ENCODE assay signal across 27 mouse cellular contexts in the genomic region with DNA sequence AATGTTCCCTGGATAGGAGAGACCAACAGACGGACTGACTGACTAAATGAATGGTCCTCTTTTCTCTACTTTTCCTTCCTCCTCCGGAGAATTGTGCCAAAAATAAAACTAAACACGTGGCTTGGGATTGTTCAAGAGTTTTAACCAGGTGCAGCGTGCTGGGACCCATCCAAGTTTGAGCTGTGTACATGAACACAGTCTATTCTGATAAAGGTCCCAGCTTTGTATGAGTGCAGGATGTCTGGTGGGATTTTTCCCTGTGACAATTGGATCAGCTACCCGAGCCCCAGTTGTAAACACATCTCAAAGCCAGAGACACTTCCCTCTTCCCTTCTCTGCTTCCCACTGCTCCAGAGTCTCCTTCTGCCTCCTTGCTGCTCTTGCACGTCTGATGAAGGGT. TPM values are rescaled to one million over a fixed set of nuclear protein-coding genes. Genes with fewer than 3 reads are reported as not detected.
DNase-seq lines count a peak whose midpoint lies in the region; ATAC-seq and TF ChIP-seq lines count a peak whose summit lies in the region.
"Had no signal": no experiment of that assay in that cellular context is flagged by ENCODE, and none has a peak within 500 bp of the region (broad histone marks: within the 10 kb centered on the region; RNA-seq: fewer than 3 reads in every experiment).

No protein-coding gene starts in this region.

- TF ChIP-seq EP300 in liver, postnatal 0 days (IDR thresholded peaks at IDR 0.05; ENCODE audit: low read depth): no peak

- H3K9me3 ChIP-seq in heart, embryonic 16.5 days (replicated peaks; ENCODE audit: control insufficient read depth, low read length): no peaks in the 10 kb centered on the region
- H3K9me3 ChIP-seq in heart, embryonic 10.5 days: no peaks in the 10 kb centered on the region
- no peaks in the 10 kb centered on the region for H3K9me3 ChIP-seq in kidney, embryonic 14.5 days (ENCODE audit: control insufficient read depth, low read length)
- H3K9me3 ChIP-seq in liver, postnatal 0 days (ENCODE audit: low read length): no peaks in the 10 kb centered on the region
- H3K9me3 ChIP-seq: forebrain, embryonic 10.5 days; G1E; hindbrain, embryonic 10.5 days; intestine, embryonic 15.5 days; limb, embryonic 15.5 days; midbrain, embryonic 10.5 days; neural tube, embryonic 13.5 days had no signal

- H3K36me3 ChIP-seq in heart, embryonic 16.5 days (ENCODE audit: control insufficient read depth, insufficient read depth): no peaks in the 10 kb centered on the region
- no peaks in the 10 kb centered on the region for H3K36me3 ChIP-seq in heart, embryonic 10.5 days
- no peaks in the 10 kb centered on the region for H3K36me3 ChIP-seq in kidney, embryonic 14.5 days (ENCODE audit: control insufficient read depth, insufficient read depth, low read length)
- H3K36me3 ChIP-seq in liver, postnatal 0 days (replicated peaks; ENCODE audit: insufficient read depth, low read length): no peaks in the 10 kb centered on the region
- H3K36me3 ChIP-seq: forebrain, embryonic 10.5 days; G1E; hindbrain, embryonic 10.5 days; intestine, embryonic 15.5 days; limb, embryonic 15.5 days; midbrain, embryonic 10.5 days; neural tube, embryonic 13.5 days had no signal

- 21% methylated on average over 6 of the region's 6 CpGs for WGBS in heart, embryonic 16.5 days
- WGBS in heart, embryonic 10.5 days: 50% methylated on average over 6 of the region's 6 CpGs
- 45% methylated on average over 6 of the region's 6 CpGs for WGBS in kidney, embryonic 14.5 days
- WGBS in liver, postnatal 0 days (ENCODE audit: insufficient replicate concordance): 33% methylated on average over 6 of the region's 6 CpGs

- H3K4me2 ChIP-seq in heart, embryonic 16.5 days (ENCODE audit: low read depth, low read length): peak overlapping the region; percentile 33
- no peak overlapping the region for H3K4me2 ChIP-seq in kidney, embryonic 14.5 days (replicated peaks; ENCODE audit: low read depth, low read length)
- no peak overlapping the region for H3K4me2 ChIP-seq in liver, postnatal 0 days (ENCODE audit: low read depth, low read length)
- H3K4me2 ChIP-seq: intestine, embryonic 15.5 days; limb, embryonic 15.5 days; neural tube, embryonic 13.5 days had no signal

- TF ChIP-seq CTCF in liver, postnatal 0 days (IDR thresholded peaks at IDR 0.05; ENCODE audit: low read depth): no peak

- DNase-seq in heart, embryonic 10.5 days (ENCODE audit: low spot score): no peak
- DNase-seq in kidney, postnatal 4 days: no peak
- DNase-seq in liver, postnatal 0 days: no peak
- no peak for DNase-seq in liver
- DNase-seq in ovary, postnatal 36 days (ENCODE audit: low spot score): no peak
- DNase-seq: adrenal gland, postnatal 36 days; B cell, adult 2 months; cerebellum, adult 9-11 months; gastrocnemius, postnatal 10 days; left cerebral cortex, postnatal 4 days; lung, postnatal 10 days; thymus, postnatal 14 days had no signal

- peaks cover 27% of the 10 kb centered on the region for H3K4me1 ChIP-seq in heart, embryonic 16.5 days (ENCODE audit: control insufficient read depth, insufficient read depth, low read length)
- peaks cover 15% of the 10 kb centered on the region; the same call in 1 of the 2 replicates for H3K4me1 ChIP-seq in heart, embryonic 10.5 days
- H3K4me1 ChIP-seq in kidney, embryonic 14.5 days (ENCODE audit: control insufficient read depth, insufficient read depth, low read length): peaks cover 41% of the 10 kb centered on the region
- H3K4me1 ChIP-seq in liver, postnatal 0 days (ENCODE audit: insufficient read depth): peaks cover 8% of the 10 kb centered on the region; the same call in 1 of the 2 replicates
- H3K4me1 ChIP-seq: intestine, embryonic 15.5 days; neural tube, embryonic 13.5 days had no signal

- peak; percentile 66 for ATAC-seq in heart, embryonic 16.5 days (replicated peaks; ENCODE audit: extremely low read depth, insufficient read depth, low FRiP score)
- no peak for ATAC-seq in kidney, embryonic 14.5 days (ENCODE audit: low FRiP score, low TSS enrichment)
- peak; percentile 13; the same call in 1 of the 2 replicates for ATAC-seq in liver, postnatal 0 days
- ATAC-seq: forebrain, embryonic 16.5 days; hindbrain, embryonic 16.5 days; intestine, embryonic 15.5 days; midbrain, embryonic 16.5 days; Patski had no signal

- no peak overlapping the region for H3K9ac ChIP-seq in heart, embryonic 16.5 days (ENCODE audit: low read length)
- H3K9ac ChIP-seq in kidney, embryonic 14.5 days (ENCODE audit: low read depth, low read length): no peak overlapping the region
- no peak overlapping the region for H3K9ac ChIP-seq in liver, postnatal 0 days (replicated peaks)
- H3K9ac ChIP-seq: intestine, embryonic 15.5 days; limb, embryonic 15.5 days; neural tube, embryonic 13.5 days had no signal

- H3K4me3 ChIP-seq in heart, embryonic 16.5 days (ENCODE audit: low read length): no peak overlapping the region
- no peak overlapping the region for H3K4me3 ChIP-seq in heart, embryonic 10.5 days
- H3K4me3 ChIP-seq in kidney, embryonic 14.5 days (ENCODE audit: low read length): no peak overlapping the region
- no peak overlapping the region for H3K4me3 ChIP-seq in liver, postnatal 0 days (ENCODE audit: low read depth, low read length)
- H3K4me3 ChIP-seq: forebrain, embryonic 10.5 days; hindbrain, embryonic 10.5 days; intestine, embryonic 15.5 days; limb, embryonic 15.5 days; midbrain, embryonic 10.5 days; myocyte; neural tube, embryonic 13.5 days had no signal

- peak overlapping the region; percentile 53 for H3K27ac ChIP-seq in heart, embryonic 16.5 days (ENCODE audit: low read length)
- no peak overlapping the region for H3K27ac ChIP-seq in heart, embryonic 10.5 days
- peak overlapping the region; percentile 73; the same call in 1 of the 2 replicates for H3K27ac ChIP-seq in kidney, embryonic 14.5 days (ENCODE audit: low read depth, low read length)
- H3K27ac ChIP-seq in liver, postnatal 0 days (ENCODE audit: low read depth): peak overlapping the region; percentile 48
- H3K27ac ChIP-seq: forebrain, embryonic 10.5 days; hindbrain, embryonic 10.5 days; intestine, embryonic 15.5 days; limb, embryonic 15.5 days; midbrain, embryonic 10.5 days; neural tube, embryonic 13.5 days had no signal

- no peaks in the 10 kb centered on the region for H3K27me3 ChIP-seq in heart, embryonic 16.5 days (ENCODE audit: control insufficient read depth, insufficient read depth, low read length)
- peaks cover 9% of the 10 kb centered on the region for H3K27me3 ChIP-seq in heart, embryonic 10.5 days (ENCODE audit: insufficient read depth, poor library complexity, severe bottlenecking)
- H3K27me3 ChIP-seq in kidney, embryonic 14.5 days (ENCODE audit: control insufficient read depth, insufficient read depth, low read length): no peaks in the 10 kb centered on the region
- no peaks in the 10 kb centered on the region for H3K27me3 ChIP-seq in liver, postnatal 0 days (ENCODE audit: insufficient read depth, low read length)
- H3K27me3 ChIP-seq: CH12.LX; intestine, embryonic 15.5 days; Patski had no signal

RNA-seq across cellular contexts. Expression of a gene that starts 10.2 kb away (rescaled TPM):
- 0.98 and 1.0 TPM in 2 replicates for polyA plus RNA-seq in heart, embryonic 16.5 days (2015; fragmentation: Nextera tagmentation; extraction: Ambion mirVana)
- 1.0 and 2.7 TPM in 2 replicates for polyA plus RNA-seq in heart, embryonic 10.5 days (2016; fragmentation: Nextera tagmentation; extraction: Ambion mirVana)
- 0.89 and 1.4 TPM in 2 replicates for polyA plus RNA-seq in kidney, embryonic 14.5 days (2014; fragmentation: Nextera tagmentation; extraction: Ambion mirVana)
- polyA plus RNA-seq in liver, postnatal 0 days (2015; fragmentation: Nextera tagmentation; extraction: Ambion mirVana): 6.0 and 6.6 TPM in 2 replicates
- polyA plus RNA-seq: forebrain, embryonic 16.5 days; G1E; midbrain, embryonic 16.5 days; myocyte; neural tube, embryonic 13.5 days had no signal
